Mouse (Mus musculus): ENCODE data around the gene Qdpr. TPM values are rescaled to one million over a fixed set of nuclear protein-coding genes. Genes with fewer than 3 reads are reported as not detected.
"Not testable (repeated sequence)": the region's sequence is repeated elsewhere in the genome, so short reads cannot be mapped to it uniquely, and the experiment has no call there.

Qdpr gene
- total and polyA plus RNA-seq, 3 experiments: 34.8 to 82.6 (median 79.0) TPM

- Histone ChIP-seq H3K9me3 (replicated peaks; ENCODE audit: low read length) (no peaks in the 10 kb centered on the region), H3K4me2 (ENCODE audit: insufficient read depth, low read depth, poor library complexity, severe bottlenecking) (no peak overlapping the region)
- TF ChIP-seq JUND (conservative IDR thresholded peaks at IDR 0.05; ENCODE audit: low read depth, low read length) (no peak), ZNF384 (IDR thresholded peaks at IDR 0.05; ENCODE audit: low read depth, low read length) (no peak), CTCF (conservative IDR thresholded peaks at IDR 0.05 in 1 of 2, IDR thresholded peaks at IDR 0.05 in 1 of 2; ENCODE audit: low read depth in 2 of 2, low read length in 2 of 2) (no peak), MAZ (IDR thresholded peaks at IDR 0.05; ENCODE audit: low read depth, low read length) (no peak), MXI1 (IDR thresholded peaks at IDR 0.05; ENCODE audit: low read depth, low read length) (no peak)
Measured at GRCm38 (mm10) chr5:45427891-45428290, 22.1 kb downstream of the Qdpr start.

GRCm38 (mm10) chr5:45426416-45427034, 23.5 kb downstream of the Qdpr start:
- DNase-seq (ENCODE audit: extremely low read depth): no peak
- in situ Hi-C loops (cut with MboI; ENCODE audit: low pct_ligation_motif_present, low pct_unique_long_range_greater_than_20kb, low sequenced_read_pairs): loop anchor here (25.0 kb wide), 1 partner anchor 1139 kb away; no protein-coding TSS in a partner anchor
- H3K27ac ChIP-seq (ENCODE audit: insufficient read depth, low read depth): no peak overlapping the region

More at GRCm38 (mm10) chr5:45427891-45428290, 22.1 kb downstream of the Qdpr start:
- Histone ChIP-seq H3K4me1 (ENCODE audit: control insufficient read depth in 1 of 2, insufficient read depth in 2 of 2) (no peaks in the 10 kb centered on the region), H3K79me2 (replicated peaks; ENCODE audit: control insufficient read depth, extremely low read depth, insufficient read depth, poor library complexity, severe bottlenecking) (no peaks in the 10 kb centered on the region), H3K36me3 (replicated peaks in 1 of 2; ENCODE audit: control insufficient read depth in 1 of 2, insufficient read depth in 1 of 2, low read length in 1 of 2) (peaks cover 0 to 24% of the 10 kb centered on the region in 2 experiments), H3K4me3 (replicated peaks in 1 of 3; ENCODE audit: low read depth in 2 of 3, low read length in 2 of 3, poor library complexity in 1 of 3) (no peak overlapping the region), H3K27me3 (replicated peaks) (no peaks in the 10 kb centered on the region), H3K9ac (ENCODE audit: insufficient read depth, low read depth) (no peak overlapping the region), H3K27ac (ENCODE audit: insufficient read depth, low read depth) (no peak overlapping the region)
- in situ Hi-C loops (cut with MboI; ENCODE audit: low pct_ligation_motif_present, low pct_unique_long_range_greater_than_20kb, low sequenced_read_pairs): loop anchor here (25.0 kb wide), 1 partner anchor 1141 kb away; no protein-coding TSS in a partner anchor
- dilution Hi-C loops (cut with MboI; ENCODE audit: extremely low pct_ligation_motif_present, extremely low pct_unique_long_range_greater_than_20kb, low sequenced_read_pairs): no loop called here
- no peak for DNase-seq (ENCODE audit: extremely low read depth)

DNA sequence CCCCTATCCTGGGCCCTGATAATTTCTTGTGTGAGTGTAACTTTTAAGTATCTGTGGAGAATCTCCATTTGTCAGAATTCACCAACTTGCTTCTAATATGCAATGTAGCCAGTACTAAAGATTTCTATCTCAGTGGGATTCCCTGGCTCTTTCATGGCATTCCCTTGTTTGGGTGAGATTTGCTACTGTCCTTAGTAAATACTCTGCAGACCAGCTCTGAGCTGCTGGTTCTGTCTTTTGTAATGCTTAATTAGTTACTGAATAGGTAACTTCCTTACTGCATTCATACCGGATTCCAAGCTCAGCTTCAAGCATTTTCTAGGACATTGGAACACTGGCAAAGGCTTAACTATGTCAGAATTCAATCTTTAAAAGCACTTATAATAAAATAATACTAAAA, 24.3 kb downstream of the Qdpr start:
- in situ Hi-C loops (cut with MboI; ENCODE audit: low pct_ligation_motif_present, low pct_unique_long_range_greater_than_20kb, low sequenced_read_pairs): loop anchor here (25.0 kb wide), 1 partner anchor 1138 kb away; no protein-coding TSS in a partner anchor
- H3K4me1 ChIP-seq (ENCODE audit: control insufficient read depth in 1 of 2, insufficient read depth in 2 of 2); H3K9ac ChIP-seq (ENCODE audit: insufficient read depth, low read depth); H3K36me3 ChIP-seq (replicated peaks in 1 of 2; ENCODE audit: control insufficient read depth in 1 of 2, insufficient read depth in 1 of 2, low read length in 1 of 2); H3K79me2 ChIP-seq (replicated peaks; ENCODE audit: control insufficient read depth, extremely low read depth, insufficient read depth, poor library complexity, severe bottlenecking); H3K4me2 ChIP-seq (ENCODE audit: insufficient read depth, low read depth, poor library complexity, severe bottlenecking); H3K27ac ChIP-seq (ENCODE audit: insufficient read depth, low read depth); H3K9me3 ChIP-seq (replicated peaks; ENCODE audit: low read length); dilution Hi-C loops (cut with MboI; ENCODE audit: extremely low pct_ligation_motif_present, extremely low pct_unique_long_range_greater_than_20kb, low sequenced_read_pairs); H3K4me3 ChIP-seq (replicated peaks in 1 of 3; ENCODE audit: low read depth in 2 of 3, low read length in 2 of 3, poor library complexity in 1 of 3); DNase-seq (ENCODE audit: extremely low read depth); H3K27me3 ChIP-seq (replicated peaks): not testable (repeated sequence)

More at GRCm38 (mm10) chr5:45426416-45427034, 23.5 kb downstream of the Qdpr start:
- dilution Hi-C loops (cut with MboI; ENCODE audit: extremely low pct_ligation_motif_present, extremely low pct_unique_long_range_greater_than_20kb, low sequenced_read_pairs): no loop called here
- H3K4me3 ChIP-seq (replicated peaks in 1 of 3; ENCODE audit: low read depth in 2 of 3, low read length in 2 of 3, poor library complexity in 1 of 3): no peak overlapping the region
- H3K9ac ChIP-seq (ENCODE audit: insufficient read depth, low read depth): no peak overlapping the region
- H3K27me3 ChIP-seq (replicated peaks): no peaks in the 10 kb centered on the region
- no peaks in the 10 kb centered on the region for H3K9me3 ChIP-seq (replicated peaks; ENCODE audit: low read length)
- H3K4me2 ChIP-seq (ENCODE audit: insufficient read depth, low read depth, poor library complexity, severe bottlenecking): no peak overlapping the region
- peaks cover 0 to 16% of the 10 kb centered on the region in 2 experiments for H3K36me3 ChIP-seq (replicated peaks in 1 of 2; ENCODE audit: control insufficient read depth in 1 of 2, insufficient read depth in 1 of 2, low read length in 1 of 2)
- H3K4me1 ChIP-seq (ENCODE audit: control insufficient read depth in 1 of 2, insufficient read depth in 2 of 2): no peaks in the 10 kb centered on the region
- TF ChIP-seq ZC3H11A (IDR thresholded peaks at IDR 0.05; ENCODE audit: low read depth, low read length) (no peak), JUN (IDR thresholded peaks at IDR 0.05; ENCODE audit: insufficient read depth, low read depth, low read length) (no peak), HCFC1 (IDR thresholded peaks at IDR 0.05; ENCODE audit: low read depth, low read length) (no peak), MXI1 (IDR thresholded peaks at IDR 0.05; ENCODE audit: low read depth, low read length) (no peak), USF1 (IDR thresholded peaks at IDR 0.05; ENCODE audit: low read depth, low read length) (no peak), KAT2A (IDR thresholded peaks at IDR 0.05; ENCODE audit: insufficient replicate concordance, low read length) (no peak), ELF1 (IDR thresholded peaks at IDR 0.05; ENCODE audit: low read depth, low read length) (no peak), BHLHE40 (IDR thresholded peaks at IDR 0.05; ENCODE audit: low read depth, low read length) (no peak), NELFE (IDR thresholded peaks at IDR 0.05; ENCODE audit: low read depth, low read length) (no peak), PAX5 (IDR thresholded peaks at IDR 0.05; ENCODE audit: low read length) (no peak), ZKSCAN1 (IDR thresholded peaks at IDR 0.05; ENCODE audit: borderline replicate concordance, low read depth, low read length) (no peak)
- no peaks in the 10 kb centered on the region for H3K79me2 ChIP-seq (replicated peaks; ENCODE audit: control insufficient read depth, extremely low read depth, insufficient read depth, poor library complexity, severe bottlenecking)
